Mouse (Mus musculus) ES-Bruce4 (cell line): ENCODE results near the gene Tpk1.

Experiments
- CTCF ChIP-seq: IDR thresholded peaks from one replicate; pipeline ENCODE4 v1.8.1; 2011; ENCODE audit warnings: low read depth, low read length
- POLR2A ChIP-seq: IDR thresholded peaks from one replicate; pipeline ENCODE4 v1.8.1; 2011; ENCODE audit warnings: low read length; ENCODE audit not compliant: insufficient read depth

DNA sequence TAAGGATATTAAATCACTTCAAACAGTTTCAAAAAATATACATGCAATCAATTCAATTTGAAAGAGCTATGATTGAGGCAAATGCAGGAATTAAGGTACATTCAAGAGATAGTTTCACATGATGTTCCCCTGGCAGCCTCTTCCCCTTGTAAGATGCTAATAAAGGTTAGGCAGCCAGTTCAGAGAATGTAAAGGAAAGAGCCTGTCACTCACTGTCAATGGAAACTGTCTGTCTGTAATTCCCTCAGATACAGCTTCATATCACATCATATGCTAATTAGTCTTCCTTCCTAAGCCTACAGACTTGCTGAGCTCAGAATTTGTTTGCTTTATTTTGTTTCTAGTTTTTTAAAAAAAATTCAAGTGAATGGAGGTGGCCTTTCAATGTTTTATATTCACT lies 147.7 kb downstream of the Tpk1 start:
- TF ChIP-seq CTCF, result no peak
- no peak for TF ChIP-seq POLR2A
